Comparison of ENCODE assay signal across 7 mouse cellular contexts in the genomic region with DNA sequence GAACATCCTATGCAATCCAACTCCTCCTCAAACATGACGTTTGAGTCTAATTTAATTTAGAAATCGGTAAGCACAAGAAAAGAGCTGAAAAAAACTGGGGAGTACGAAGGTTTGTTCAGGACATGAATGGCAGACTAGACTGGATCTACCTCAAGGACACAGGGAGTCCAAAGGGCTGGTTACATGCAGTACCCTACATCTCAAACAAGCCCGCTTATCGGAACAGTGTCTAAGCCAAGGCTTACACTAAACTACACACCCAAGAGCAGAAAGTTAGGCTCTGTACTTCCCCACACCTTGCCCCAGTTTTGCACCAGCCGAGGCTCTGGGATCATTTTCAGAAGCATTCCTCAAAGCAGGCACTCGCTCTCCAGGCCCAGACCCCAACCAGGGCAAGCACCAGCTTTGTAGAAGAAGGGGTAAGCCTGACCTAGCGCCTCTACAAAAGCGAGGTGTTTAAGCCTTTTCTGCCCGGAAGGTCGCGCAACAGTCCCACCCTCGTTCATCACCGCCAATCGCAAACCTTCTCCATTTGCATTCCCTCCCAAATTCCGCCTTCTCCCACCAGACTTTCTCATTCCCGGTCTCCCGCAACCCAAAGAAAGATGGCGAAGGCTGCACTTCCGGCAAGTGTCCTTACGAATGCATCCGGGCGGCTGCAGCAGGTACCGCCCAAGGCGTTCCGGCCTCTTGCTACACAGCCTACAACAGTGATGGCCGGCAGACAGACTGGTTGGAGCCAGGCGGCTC. TPM values are rescaled to one million over a fixed set of nuclear protein-coding genes. Genes with fewer than 3 reads are reported as not detected.
DNase-seq lines count a peak whose midpoint lies in the region; ATAC-seq lines count a peak whose summit lies in the region.

Gene Nr1h3, minus strand, starts transcription at position 613 of the 750 bp plus-strand sequence.
Gene Acp2, plus strand, starts transcription at position 664 of the 750 bp plus-strand sequence.

- peaks cover 4% of the 10 kb centered on the region for H3K36me3 ChIP-seq in embryonic facial prominence, embryonic 11.5 days (replicated peaks; ENCODE audit: control insufficient read depth, insufficient read depth, low read depth, low read length)
- H3K36me3 ChIP-seq in limb, embryonic 10.5 days: peaks cover 34% of the 10 kb centered on the region
- H3K36me3 ChIP-seq in midbrain, embryonic 13.5 days: peaks cover 22% of the 10 kb centered on the region

- H3K9me3 ChIP-seq in embryonic facial prominence, embryonic 11.5 days (replicated peaks; ENCODE audit: control insufficient read depth, low read length): no peaks in the 10 kb centered on the region
- H3K9me3 ChIP-seq in limb, embryonic 10.5 days (replicated peaks): no peaks in the 10 kb centered on the region
- H3K9me3 ChIP-seq in midbrain, embryonic 13.5 days: no peaks in the 10 kb centered on the region

- peak within 1 kb of the TSS; percentile 74 for H3K27ac ChIP-seq in embryonic facial prominence, embryonic 11.5 days (replicated peaks; ENCODE audit: low read depth, low read length)
- peak within 1 kb of the TSS; percentile 92 for H3K27ac ChIP-seq in limb, embryonic 10.5 days
- peak within 1 kb of the TSS; percentile 90 for H3K27ac ChIP-seq in midbrain, embryonic 13.5 days

- H3K4me1 ChIP-seq in embryonic facial prominence, embryonic 11.5 days (ENCODE audit: control insufficient read depth, insufficient read depth, low read length): no peaks in the 10 kb centered on the region
- peaks cover 18% of the 10 kb centered on the region for H3K4me1 ChIP-seq in limb, embryonic 10.5 days
- peaks cover 25% of the 10 kb centered on the region for H3K4me1 ChIP-seq in midbrain, embryonic 13.5 days (replicated peaks)

- peak; percentile 95 for ATAC-seq in embryonic facial prominence, embryonic 11.5 days (replicated peaks; ENCODE audit: insufficient number of reproducible peaks, low FRiP score, low TSS enrichment, low read depth)
- peak; percentile 97 for ATAC-seq in granulocyte monocyte progenitor cell, adult 5-6 weeks (replicated peaks; ENCODE audit: poor library complexity, severe bottlenecking)
- peak; percentile 98 for ATAC-seq in midbrain, embryonic 13.5 days

- H3K27me3 ChIP-seq in embryonic facial prominence, embryonic 11.5 days (ENCODE audit: control insufficient read depth, insufficient read depth, low read length): no peaks in the 10 kb centered on the region
- H3K27me3 ChIP-seq in limb, embryonic 10.5 days (ENCODE audit: low read depth, poor library complexity, severe bottlenecking): no peaks in the 10 kb centered on the region
- H3K27me3 ChIP-seq in midbrain, embryonic 13.5 days: no peaks in the 10 kb centered on the region

- WGBS in embryonic facial prominence, embryonic 11.5 days: 3% methylated on average over 28 of the region's 28 CpGs
- WGBS in limb, embryonic 10.5 days: 6% methylated on average over 28 of the region's 28 CpGs
- WGBS in midbrain, embryonic 13.5 days: 3% methylated on average over 28 of the region's 28 CpGs

- H3K4me3 ChIP-seq in embryonic facial prominence, embryonic 11.5 days (ENCODE audit: low read depth, low read length): peak within 1 kb of the TSS; percentile 69
- peak within 1 kb of the TSS; percentile 72 for H3K4me3 ChIP-seq in limb, embryonic 10.5 days
- H3K4me3 ChIP-seq in midbrain, embryonic 13.5 days (replicated peaks): peak within 1 kb of the TSS; percentile 65

- H3K4me2 ChIP-seq in embryonic facial prominence, embryonic 11.5 days (ENCODE audit: low read depth, low read length): peak within 1 kb of the TSS; percentile 57
- H3K4me2 ChIP-seq in midbrain, embryonic 13.5 days (replicated peaks): peak within 1 kb of the TSS; percentile 69

- DNase-seq in adrenal gland, postnatal 14 days: peak; percentile 95
- peak; percentile 95 for DNase-seq in embryonic facial prominence, embryonic 11.5 days (ENCODE audit: low spot score)
- peak; percentile 94 for DNase-seq in kidney, adult 11 months
- DNase-seq in limb, embryonic 10.5 days (ENCODE audit: low spot score): peak; percentile 97
- peak; percentile 88 for DNase-seq in spleen, adult 12 weeks (ENCODE audit: low spot score)

- peak within 1 kb of the TSS; percentile 79 for H3K9ac ChIP-seq in embryonic facial prominence, embryonic 11.5 days (replicated peaks; ENCODE audit: low read length)
- H3K9ac ChIP-seq in midbrain, embryonic 13.5 days (replicated peaks): peak within 1 kb of the TSS; percentile 80

RNA-seq across cellular contexts. Expression of gene Nr1h3, which starts in this region (rescaled TPM):
- total RNA-seq in adrenal gland, postnatal 14 days (2021): 41.7 and 45.0 TPM in 2 replicates
- polyA plus RNA-seq in embryonic facial prominence, embryonic 11.5 days (2014; fragmentation: Nextera tagmentation; extraction: Ambion mirVana): 0.91 and 0.95 TPM in 2 replicates
- total RNA-seq in granulocyte monocyte progenitor cell, adult 5-6 weeks (2014; fragmentation: Nextera tagmentation): 0.15 and 3.6 TPM in 2 replicates
- 0.15 and 1.1 TPM in 2 replicates for total RNA-seq in granulocyte monocyte progenitor cell, adult 5-6 weeks (2017)
- polyA plus RNA-seq in limb, embryonic 10.5 days (2016; fragmentation: Nextera tagmentation; extraction: Ambion mirVana): 1.5 and 1.7 TPM in 2 replicates
- 1.6 and 2.1 TPM in 2 replicates for polyA plus RNA-seq in midbrain, embryonic 13.5 days (2015; fragmentation: Nextera tagmentation; extraction: Ambion mirVana)

RNA-seq across cellular contexts. Expression of gene Acp2, which starts in this region (rescaled TPM):
- 34.4 and 39.4 TPM in 2 replicates for total RNA-seq in adrenal gland, postnatal 14 days (2021)
- polyA plus RNA-seq in embryonic facial prominence, embryonic 11.5 days (2014; fragmentation: Nextera tagmentation; extraction: Ambion mirVana): 31.1 and 37.2 TPM in 2 replicates
- total RNA-seq in granulocyte monocyte progenitor cell, adult 5-6 weeks (2014; fragmentation: Nextera tagmentation): 21.8 and 22.6 TPM in 2 replicates
- total RNA-seq in granulocyte monocyte progenitor cell, adult 5-6 weeks (2017): 16.0 and 17.0 TPM in 2 replicates
- polyA plus RNA-seq in limb, embryonic 10.5 days (2016; fragmentation: Nextera tagmentation; extraction: Ambion mirVana): 23.8 and 27.3 TPM in 2 replicates
- 38.3 and 42.7 TPM in 2 replicates for polyA plus RNA-seq in midbrain, embryonic 13.5 days (2015; fragmentation: Nextera tagmentation; extraction: Ambion mirVana)

Comparison
In these comparisons a context has a peak if more than half of its experiments do, and no peak if none do; other contexts are left out.
1. Peak in every context shown above with its lines: DNase-seq, ATAC-seq, H3K4me3 ChIP-seq and H3K27ac ChIP-seq.